Mouse (Mus musculus): ENCODE measurements around the gene Tcte3. TPM values are rescaled to one million over a fixed set of nuclear protein-coding genes. Genes with fewer than 3 reads are reported as not detected.

The Tcte3 gene
- total and polyA plus RNA-seq, 2 experiments from 2014 or later, result 2.3 TPM; not detected in 1

DNA sequence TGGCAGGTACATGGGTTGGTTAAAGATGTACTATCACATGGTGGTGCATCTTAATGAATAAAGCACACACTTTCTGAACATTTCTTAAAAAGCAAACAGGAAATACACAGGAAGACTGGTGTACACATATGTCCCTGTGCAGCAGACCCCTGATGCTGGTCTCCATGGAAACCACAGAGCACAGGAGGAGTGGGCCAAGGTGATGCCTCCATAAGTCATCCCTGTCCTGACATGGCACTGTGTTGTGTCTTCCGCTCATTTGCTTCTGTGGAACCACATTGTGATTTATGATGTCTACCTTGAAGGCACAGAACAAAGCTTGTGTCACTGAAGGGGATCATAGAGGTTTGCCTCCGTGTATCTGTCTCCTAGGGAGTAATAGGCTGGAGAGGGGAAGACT, 30.9 kb upstream of the Tcte3 start:
- Histone ChIP-seq H3K9me3 (ENCODE audit: low read length) (no peaks in the 10 kb centered on the region), H3K4me3 (ENCODE audit: low read length) (no peak overlapping the region), H3K27me3 (ENCODE audit: insufficient read depth, low read length) (no peaks in the 10 kb centered on the region), H3K4me1 (ENCODE audit: insufficient read depth, low read length) (no peaks in the 10 kb centered on the region), H3K9ac (replicated peaks; ENCODE audit: low read length) (no peak overlapping the region), H3K4me2 (ENCODE audit: low read depth, low read length) (no peak overlapping the region), H3K36me3 (ENCODE audit: insufficient read depth, low read length) (no peaks in the 10 kb centered on the region), H3K27ac (no peak overlapping the region)
- DNase-seq (ENCODE audit: low spot score) (no peak), ATAC-seq (peak; percentile 52; the same call in 1 of the 2 replicates)
- 75% methylated on average over 2 of the region's 2 CpGs for WGBS
- no peak for TF ChIP-seq CTCF (IDR thresholded peaks at IDR 0.05; ENCODE audit: low read depth)

DNA sequence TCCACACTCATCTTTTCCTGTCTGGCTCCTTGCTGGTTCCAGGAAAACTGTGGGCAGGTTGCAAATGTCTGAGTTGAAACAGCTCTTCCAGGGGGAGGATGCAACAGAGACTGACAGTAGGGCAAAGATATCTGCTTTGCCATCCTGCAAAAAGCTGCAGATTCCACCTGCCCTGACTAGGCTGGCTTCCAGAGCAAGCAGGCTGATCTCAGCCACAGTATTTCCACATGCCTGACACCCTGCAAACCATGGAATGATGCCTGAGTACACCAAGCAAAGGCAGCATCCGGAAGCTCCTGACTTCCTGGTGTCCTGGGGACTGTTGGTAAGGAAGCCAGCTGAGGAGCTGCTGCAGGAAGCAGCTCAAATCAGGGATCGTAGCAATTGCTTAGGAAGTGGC, 27.8 kb upstream of the Tcte3 start:
- Histone ChIP-seq H3K4me2 (ENCODE audit: low read depth, low read length) (no peak overlapping the region), H3K4me1 (ENCODE audit: insufficient read depth, low read length) (peaks cover 4% of the 10 kb centered on the region; the same call in 1 of the 2 replicates), H3K9ac (replicated peaks; ENCODE audit: low read length) (no peak overlapping the region), H3K27ac (no peak overlapping the region), H3K27me3 (ENCODE audit: insufficient read depth, low read length) (no peaks in the 10 kb centered on the region), H3K36me3 (ENCODE audit: insufficient read depth, low read length) (no peaks in the 10 kb centered on the region), H3K4me3 (ENCODE audit: low read length) (no peak overlapping the region), H3K9me3 (ENCODE audit: low read length) (no peaks in the 10 kb centered on the region)
- 58% methylated on average over 2 of the region's 2 CpGs for WGBS
- ATAC-seq, result no peak
- no peak for TF ChIP-seq CTCF (IDR thresholded peaks at IDR 0.05; ENCODE audit: low read depth)
- no peak for DNase-seq (ENCODE audit: low spot score)

DNA sequence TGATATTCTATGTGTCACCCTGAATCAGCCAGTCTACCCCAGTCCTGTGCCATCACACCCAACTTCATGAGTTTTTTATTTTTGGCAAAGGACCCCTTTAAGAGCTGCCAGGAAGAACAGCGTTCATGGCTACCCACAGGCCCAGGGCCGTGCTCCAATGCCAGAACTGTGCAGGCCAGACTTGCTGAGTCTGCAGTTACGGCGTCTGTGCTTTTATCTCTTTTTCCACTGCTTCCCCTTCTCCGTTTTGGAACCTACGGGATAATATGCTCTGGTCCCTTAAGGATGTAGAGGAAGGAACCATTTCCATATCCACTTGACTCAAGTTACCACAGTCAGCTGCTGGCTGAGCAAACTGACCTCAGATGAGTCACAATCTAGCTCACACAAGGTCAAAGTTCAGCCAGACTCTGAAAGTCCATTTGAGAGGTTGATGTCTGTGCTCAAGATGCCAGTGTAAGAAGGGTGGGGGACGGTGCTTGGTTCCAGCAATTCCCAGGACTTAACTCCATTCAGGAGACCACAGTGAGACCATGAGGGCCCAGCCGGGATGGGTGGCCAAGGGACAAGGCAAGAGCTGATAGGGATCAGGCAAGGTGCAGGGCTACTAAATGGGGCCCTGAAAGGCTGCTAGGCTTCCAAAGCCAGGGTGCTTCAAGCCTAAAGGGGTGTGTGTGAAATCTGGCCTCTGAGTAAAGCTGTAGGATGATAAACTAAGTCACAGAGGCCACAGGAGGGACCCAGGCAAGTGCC, 26.9 kb upstream of the Tcte3 start:
- ATAC-seq, result no peak
- TF ChIP-seq CTCF (IDR thresholded peaks at IDR 0.05; ENCODE audit: low read depth), result no peak
- no peaks in the 10 kb centered on the region for H3K9me3 ChIP-seq (ENCODE audit: low read length)
- H3K36me3 ChIP-seq (ENCODE audit: insufficient read depth, low read length), result 0 out of 2 replicates have a peak, but pooled peaks cover 3% of the 10 kb centered on the region
- no peaks in the 10 kb centered on the region for H3K27me3 ChIP-seq (ENCODE audit: insufficient read depth, low read length)
- H3K9ac ChIP-seq (replicated peaks; ENCODE audit: low read length), result no peak overlapping the region
- DNase-seq (ENCODE audit: low spot score), result no peak
- H3K4me1 ChIP-seq (ENCODE audit: insufficient read depth, low read length), result peaks cover 4% of the 10 kb centered on the region; the same call in 1 of the 2 replicates
- WGBS, result 60% methylated on average over 8 of the region's 8 CpGs
- no peak overlapping the region for H3K27ac ChIP-seq
- no peak overlapping the region for H3K4me3 ChIP-seq (ENCODE audit: low read length)
- no peak overlapping the region for H3K4me2 ChIP-seq (ENCODE audit: low read depth, low read length)

DNA sequence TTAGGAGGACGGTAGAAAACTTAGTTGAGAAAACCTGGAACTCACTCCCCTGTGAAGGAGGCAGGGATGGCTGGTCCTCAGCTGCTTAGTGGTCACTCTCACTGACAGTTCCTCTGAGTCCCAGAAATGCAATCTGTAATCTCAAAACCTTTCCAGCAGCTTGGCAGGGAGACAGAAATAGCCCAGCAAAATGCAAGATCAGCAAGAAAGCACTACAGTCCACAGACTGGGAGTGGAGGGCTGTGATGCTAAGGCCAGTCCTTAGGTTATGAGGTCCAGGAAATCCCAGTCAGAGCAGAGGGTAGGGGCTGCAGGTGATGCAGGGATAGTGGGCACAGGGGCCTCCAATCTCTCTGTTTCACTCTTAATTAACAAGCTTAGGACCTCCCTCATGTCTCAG, 25.6 kb upstream of the Tcte3 start:
- H3K27ac ChIP-seq, result no peak overlapping the region
- H3K36me3 ChIP-seq (ENCODE audit: insufficient read depth, low read length), result peaks cover 6% of the 10 kb centered on the region; the same call in 1 of the 2 replicates
- H3K4me1 ChIP-seq (ENCODE audit: insufficient read depth, low read length), result peaks cover 4% of the 10 kb centered on the region; the same call in 1 of the 2 replicates
- no peak for DNase-seq (ENCODE audit: low spot score)
- whole genome bisulfite sequencing, result 79% methylated on average over 1 of the region's 1 CpGs
- no peak for ATAC-seq
- H3K4me2 ChIP-seq (ENCODE audit: low read depth, low read length), result no peak overlapping the region
- H3K9ac ChIP-seq (replicated peaks; ENCODE audit: low read length), result no peak overlapping the region
- no peaks in the 10 kb centered on the region for H3K27me3 ChIP-seq (ENCODE audit: insufficient read depth, low read length)
- TF ChIP-seq CTCF (IDR thresholded peaks at IDR 0.05; ENCODE audit: low read depth), result no peak
- H3K9me3 ChIP-seq (ENCODE audit: low read length), result no peaks in the 10 kb centered on the region
- H3K4me3 ChIP-seq (ENCODE audit: low read length), result no peak overlapping the region

DNA sequence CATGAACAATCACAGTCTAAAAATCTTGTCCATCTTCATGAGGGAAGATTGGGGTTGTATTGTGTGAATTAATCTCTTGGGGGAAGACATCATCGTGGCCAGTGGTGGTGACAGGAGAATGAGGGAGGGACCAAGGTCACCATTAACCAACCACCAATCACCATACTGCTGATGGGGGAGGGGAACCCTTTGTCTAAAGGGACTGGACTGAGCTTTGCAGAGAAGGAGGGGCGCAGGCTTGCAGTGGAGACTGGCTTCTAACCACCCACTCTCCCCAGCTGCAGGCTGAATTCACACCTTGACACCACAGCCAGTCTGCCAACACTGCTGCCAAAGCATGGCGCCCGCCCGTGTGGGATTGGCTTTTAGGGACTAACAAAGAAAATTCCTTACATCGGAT, 24.8 kb upstream of the Tcte3 start:
- Histone ChIP-seq H3K4me3 (ENCODE audit: low read length) (no peak overlapping the region), H3K27ac (no peak overlapping the region), H3K9ac (replicated peaks; ENCODE audit: low read length) (0 out of 2 replicates have a peak overlapping the region, but pooled peaks have one; percentile 9), H3K36me3 (ENCODE audit: insufficient read depth, low read length) (peaks cover 6% of the 10 kb centered on the region; the same call in 1 of the 2 replicates), H3K4me2 (ENCODE audit: low read depth, low read length) (peak overlapping the region; percentile 42), H3K9me3 (ENCODE audit: low read length) (no peaks in the 10 kb centered on the region), H3K27me3 (ENCODE audit: insufficient read depth, low read length) (no peaks in the 10 kb centered on the region), H3K4me1 (ENCODE audit: insufficient read depth, low read length) (peaks cover 4% of the 10 kb centered on the region; the same call in 1 of the 2 replicates)
- ATAC-seq (peak; percentile 81), DNase-seq (ENCODE audit: low spot score) (peak; percentile 39)
- TF ChIP-seq CTCF (IDR thresholded peaks at IDR 0.05; ENCODE audit: low read depth), result no peak
- 42% methylated on average over 6 of the region's 6 CpGs for WGBS

DNA sequence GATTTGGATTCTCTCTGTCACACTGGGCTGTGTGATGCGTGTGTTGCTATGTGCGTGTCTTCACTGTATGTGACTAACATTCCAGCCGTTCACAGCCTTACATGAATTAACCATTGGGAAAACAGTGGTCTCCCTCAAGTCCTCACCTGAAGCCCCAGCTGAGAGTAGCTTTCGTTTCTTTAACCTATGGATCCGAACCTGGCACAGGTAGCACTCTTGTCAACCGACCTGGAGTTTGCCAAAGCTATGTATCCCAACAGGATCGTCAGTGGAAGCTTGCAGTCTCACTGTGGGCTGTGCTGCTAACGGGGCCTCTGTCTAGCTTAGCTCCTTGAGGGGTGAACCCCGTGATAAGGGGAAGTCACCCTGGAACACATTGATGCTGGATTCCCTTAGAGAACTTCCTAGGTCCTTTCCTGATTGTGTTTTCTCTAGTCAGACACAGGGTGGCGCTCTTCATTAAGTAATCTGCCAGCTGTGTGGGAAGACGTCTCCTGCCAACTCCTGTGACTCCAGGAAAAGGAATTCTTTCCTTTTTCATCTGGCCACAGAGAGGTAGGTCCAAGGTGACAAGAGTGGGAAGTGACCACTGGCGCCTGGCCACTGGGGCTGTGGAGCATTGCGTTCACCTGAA, 24.2 kb upstream of the Tcte3 start:
- TF ChIP-seq CTCF (IDR thresholded peaks at IDR 0.05; ENCODE audit: low read depth), result peak; percentile 88
- Histone ChIP-seq H3K27ac (no peak overlapping the region), H3K4me1 (ENCODE audit: insufficient read depth, low read length) (peaks cover 4% of the 10 kb centered on the region; the same call in 1 of the 2 replicates), H3K36me3 (ENCODE audit: insufficient read depth, low read length) (peaks cover 6% of the 10 kb centered on the region; the same call in 1 of the 2 replicates), H3K4me2 (ENCODE audit: low read depth, low read length) (peak overlapping the region; percentile 42), H3K4me3 (ENCODE audit: low read length) (no peak overlapping the region), H3K9ac (replicated peaks; ENCODE audit: low read length) (0 out of 2 replicates have a peak overlapping the region, but pooled peaks have one; percentile 9), H3K27me3 (ENCODE audit: insufficient read depth, low read length) (no peaks in the 10 kb centered on the region), H3K9me3 (ENCODE audit: low read length) (no peaks in the 10 kb centered on the region)
- DNase-seq (ENCODE audit: low spot score) (peak; percentile 86), ATAC-seq (peak; percentile 86)
- WGBS, result 43% methylated on average over 13 of the region's 13 CpGs

All from hindbrain, postnatal 0 days (tissue).